Mouse (Mus musculus): ENCODE results near the gene Fggy. TPM values are rescaled to one million over a fixed set of nuclear protein-coding genes. Genes with fewer than 3 reads are reported as not detected.

Gene Fggy
- total and polyA plus RNA-seq, 3 experiments, result 3.8 to 9.7 (median 7.4) TPM

DNA sequence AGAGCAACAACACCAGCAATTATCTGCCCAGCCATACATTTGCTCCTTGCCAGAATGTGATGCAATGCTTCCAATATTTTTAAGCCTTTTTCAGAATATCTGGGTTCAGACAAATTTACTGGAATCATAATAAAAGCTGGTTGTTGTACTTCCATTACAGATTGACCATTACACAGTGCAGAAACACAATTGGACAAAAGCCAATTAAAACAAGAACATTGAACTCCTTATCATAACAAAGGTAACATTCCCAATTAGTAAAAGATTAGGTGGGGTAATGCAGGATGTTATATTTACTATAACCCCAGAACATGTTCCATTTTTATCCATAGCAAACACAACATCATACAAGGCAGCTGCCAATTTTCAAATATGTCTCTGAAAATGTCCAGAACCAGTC lies 396.0 kb downstream of the Fggy start:
- TF ChIP-seq EP300 (IDR thresholded peaks at IDR 0.05; ENCODE audit: insufficient read depth, low read depth, low read length), result no peak
- TF ChIP-seq CTCF (IDR thresholded peaks at IDR 0.05), result no peak
- no peak for TF ChIP-seq POLR2A (IDR thresholded peaks at IDR 0.05; ENCODE audit: insufficient read depth, low read depth, low read length)

DNA sequence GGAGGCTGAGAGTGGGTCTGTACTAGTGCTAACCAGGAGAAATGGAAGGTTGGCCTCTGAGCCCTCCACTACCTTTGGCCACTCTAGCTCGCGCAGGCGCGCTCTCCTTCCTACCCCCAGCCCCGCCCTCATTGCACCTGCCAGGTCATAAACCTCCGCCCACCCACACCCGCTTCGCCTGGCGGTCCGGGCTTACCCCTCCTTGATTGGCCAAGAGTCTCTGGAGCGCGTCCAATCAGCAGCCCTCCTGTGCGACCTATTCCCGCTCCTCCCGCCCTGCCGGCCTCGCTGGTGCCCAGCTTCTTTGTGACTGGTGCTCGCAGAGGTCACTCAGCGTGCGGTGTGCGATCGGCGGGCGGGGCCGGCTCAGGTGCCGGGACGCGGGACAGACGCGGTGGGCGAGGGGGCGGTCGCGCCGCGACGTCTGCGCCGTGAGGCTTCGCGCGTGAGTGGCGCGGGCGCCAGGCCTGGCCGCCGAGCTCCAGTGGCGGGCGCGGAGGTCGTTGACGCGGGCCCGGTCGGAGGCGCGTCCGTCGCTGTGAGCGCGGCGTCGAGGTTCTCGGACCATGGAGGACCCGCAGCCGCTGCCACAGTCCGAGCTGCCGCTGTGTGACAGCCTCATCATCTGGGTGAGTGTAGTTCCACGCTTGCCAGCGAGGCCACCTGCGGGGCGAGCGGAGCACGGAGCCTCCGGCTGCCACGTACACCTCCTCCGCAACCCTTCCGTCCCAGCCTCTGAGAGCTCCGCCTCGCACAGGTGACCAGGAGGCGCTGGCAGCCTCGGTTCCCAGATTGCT lies 409.8 kb downstream of the Fggy start, which contains the start of gene Hook1:
TSS of gene Hook1 (plus strand) at position 313 of the 797 bp plus-strand sequence.
- H3K79me2 ChIP-seq (replicated peaks; ENCODE audit: control insufficient read depth, insufficient read depth, low read length), result no peaks in the 10 kb centered on the region
- H3K9ac ChIP-seq (ENCODE audit: low read depth, low read length), result peak within 1 kb of the TSS; percentile 70
- DNase-seq, result peak; percentile 79 to 91
- no peak within 1 kb of the TSS for H3K27ac ChIP-seq
- peak within 1 kb of the TSS; percentile 54 for H3K4me3 ChIP-seq
- no peaks in the 10 kb centered on the region for H3K36me3 ChIP-seq (ENCODE audit: control insufficient read depth, insufficient read depth, low read length)
- peaks cover 3% of the 10 kb centered on the region for H3K27me3 ChIP-seq (ENCODE audit: control insufficient read depth, insufficient read depth, low read length)
- H3K4me1 ChIP-seq (ENCODE audit: control insufficient read depth, insufficient read depth, low read length), result no peaks in the 10 kb centered on the region
- no peak for TF ChIP-seq CTCF (IDR thresholded peaks at IDR 0.05)
- no peak for TF ChIP-seq EP300 (IDR thresholded peaks at IDR 0.05; ENCODE audit: insufficient read depth, low read depth, low read length)
- peak; percentile 50; the same call in 1 of the 2 replicates for TF ChIP-seq POLR2A (IDR thresholded peaks at IDR 0.05; ENCODE audit: insufficient read depth, low read depth, low read length)
- WGBS, result 1% methylated on average over 82 of the region's 82 CpGs
- intact Hi-C loops (cut with DNase I), result no loop called here

More for the DNA sequence above, 396.0 kb downstream of the Fggy start:
- no peak for DNase-seq
- H3K9ac ChIP-seq (ENCODE audit: low read depth, low read length), result no peak overlapping the region
- no peaks in the 10 kb centered on the region for H3K79me2 ChIP-seq (replicated peaks; ENCODE audit: control insufficient read depth, insufficient read depth, low read length)
- no peak overlapping the region for H3K27ac ChIP-seq
- H3K36me3 ChIP-seq (ENCODE audit: control insufficient read depth, insufficient read depth, low read length), result no peaks in the 10 kb centered on the region
- no peaks in the 10 kb centered on the region for H3K4me1 ChIP-seq (ENCODE audit: control insufficient read depth, insufficient read depth, low read length)
- intact Hi-C loops (cut with DNase I), result no loop called here
- H3K4me3 ChIP-seq, result no peak overlapping the region
- no peaks in the 10 kb centered on the region for H3K27me3 ChIP-seq (ENCODE audit: control insufficient read depth, insufficient read depth, low read length)
